Mouse (Mus musculus) bone marrow macrophage, adult 2 months (primary cell): ENCODE data around the gene Gm13289.

Experiments
- CTCF ChIP-seq: IDR thresholded peaks from 2 replicates; pipeline ENCODE4 v1.5.1; 2012; ENCODE audit warnings: low read depth, mild to moderate bottlenecking, low read length, moderate library complexity
- POLR2A ChIP-seq: IDR thresholded peaks from 2 replicates; pipeline ENCODE4 v1.6.1; 2012; ENCODE audit warnings: mild to moderate bottlenecking, low read depth, low read length, borderline replicate concordance

DNA sequence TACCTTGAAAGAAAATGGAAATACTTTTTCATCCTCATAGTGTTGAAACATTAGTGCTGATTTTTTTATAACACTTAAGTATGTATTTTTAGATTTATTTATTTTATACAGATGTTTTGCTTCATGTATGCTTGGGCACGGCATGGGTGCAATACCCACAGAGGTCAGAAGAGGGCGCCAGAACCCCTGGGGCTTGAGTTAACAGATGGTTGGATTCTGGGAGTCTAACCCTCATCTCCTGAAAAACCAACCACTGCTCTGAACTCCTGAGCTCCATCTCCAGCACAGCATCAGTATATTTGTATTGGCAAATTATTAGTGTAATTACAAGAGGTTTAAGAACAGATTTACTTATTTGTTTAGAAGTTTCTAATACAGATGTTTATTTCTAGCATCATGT is 38.2 kb upstream of the Gm13289 start:
- TF ChIP-seq CTCF (peak; percentile 90), POLR2A (no peak)
